Mouse (Mus musculus): ENCODE data around the gene Tmprss15. TPM values are rescaled to one million over a fixed set of nuclear protein-coding genes. Genes with fewer than 3 reads are reported as not detected.

The Tmprss15 gene
- polyA plus RNA-seq, 1 experiment, result not detected

DNA sequence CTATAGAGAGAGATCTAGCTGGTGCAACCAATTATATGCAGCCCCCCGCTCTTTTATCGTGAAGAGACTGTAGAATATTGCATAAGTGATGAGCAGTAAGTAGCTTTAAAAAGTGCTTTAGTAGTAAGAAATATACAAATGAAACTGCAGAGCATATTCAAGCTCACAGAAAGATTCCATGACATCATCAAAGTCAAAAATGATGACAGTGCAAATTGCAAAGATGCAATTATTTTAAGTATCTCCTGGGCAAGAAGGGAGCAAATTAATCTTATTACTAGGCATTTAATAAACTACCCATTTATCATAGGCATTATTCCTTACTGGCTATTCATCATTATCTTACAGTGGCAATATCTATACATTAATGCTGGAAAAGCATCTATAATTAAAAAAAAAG lies 156.6 kb downstream of the Tmprss15 start:
- H3K4me3 ChIP-seq (ENCODE audit: insufficient read depth, low read depth, low read length), result no peak overlapping the region
- 92% methylated on average over 2 of the region's 2 CpGs for WGBS
- TF ChIP-seq CTCF (IDR thresholded peaks at IDR 0.05; ENCODE audit: insufficient read depth, low read depth, low read length) (no peak), POLR2A (IDR thresholded peaks at IDR 0.05; ENCODE audit: insufficient read depth, low read depth, low read length) (no peak)
- peaks cover 11% of the 10 kb centered on the region for H3K4me1 ChIP-seq (ENCODE audit: control insufficient read depth, insufficient read depth, low read length)
- H3K27ac ChIP-seq (ENCODE audit: insufficient read depth, low read depth, low read length), result no peak overlapping the region

- 12% methylated on average over 16 of the region's 16 CpGs for WGBS
- no peak for TF ChIP-seq POLR2A (IDR thresholded peaks at IDR 0.05; ENCODE audit: insufficient read depth, low read depth, low read length)
- TF ChIP-seq CTCF (IDR thresholded peaks at IDR 0.05; ENCODE audit: insufficient read depth, low read depth, low read length), result no peak
- Histone ChIP-seq H3K27ac (ENCODE audit: insufficient read depth, low read depth, low read length) (no peak overlapping the region), H3K4me1 (ENCODE audit: control insufficient read depth, insufficient read depth, low read length) (peaks cover 11% of the 10 kb centered on the region), H3K4me3 (ENCODE audit: insufficient read depth, low read depth, low read length) (peak overlapping the region; percentile 46)
Measured at GRCm38 (mm10) chr16:78931287-78932025, 159.4 kb downstream of the Tmprss15 start.

DNA sequence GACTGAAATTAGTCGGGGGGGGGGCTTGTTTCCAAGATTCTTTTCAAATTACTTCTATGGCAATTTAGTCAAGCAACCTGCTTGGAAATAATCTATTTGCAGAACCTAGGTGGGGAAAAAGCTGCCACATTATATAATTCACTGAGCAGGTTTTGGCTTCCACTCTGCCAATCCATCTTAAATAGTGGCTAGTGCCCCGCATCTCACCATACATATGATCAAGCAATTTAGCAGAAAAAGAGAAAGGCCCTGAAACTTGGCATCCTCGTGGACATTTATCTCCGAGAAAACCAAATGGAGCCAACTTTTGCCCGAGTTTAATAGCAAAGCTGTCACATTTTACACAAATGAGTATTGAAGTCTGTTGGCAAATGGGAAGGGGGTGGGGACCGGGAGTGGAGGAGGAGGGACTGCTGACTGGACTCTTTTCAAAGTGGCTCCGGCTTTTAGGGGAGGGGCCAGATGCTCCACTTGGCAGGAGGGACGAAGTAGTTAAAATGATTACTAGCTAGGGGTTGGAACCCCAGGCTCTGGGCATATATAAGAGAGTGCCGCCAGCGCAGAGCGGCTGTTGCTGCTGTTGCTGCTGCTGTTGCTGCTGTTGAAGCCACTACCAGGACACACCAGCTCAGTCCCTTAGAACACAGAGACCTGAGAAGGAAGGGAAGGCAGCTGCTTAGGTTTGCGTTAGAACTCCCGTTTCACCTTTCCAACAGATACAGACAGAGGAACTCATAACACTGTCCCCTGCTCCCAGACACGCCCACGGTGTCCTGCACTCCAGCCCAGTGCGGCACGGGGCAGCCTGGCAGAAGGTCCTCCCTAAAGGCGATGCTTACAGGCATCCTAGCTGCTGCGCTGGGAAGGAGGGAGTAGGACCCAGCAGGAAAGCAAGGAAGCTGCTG lies 160.3 kb downstream of the Tmprss15 start, which contains the start of gene Chodl:
Chodl (plus strand) TSS at position 567 of the 905 bp plus-strand sequence.
- peak within 1 kb of the TSS; percentile 46 for H3K4me3 ChIP-seq (ENCODE audit: insufficient read depth, low read depth, low read length)
- TF ChIP-seq CTCF (IDR thresholded peaks at IDR 0.05; ENCODE audit: insufficient read depth, low read depth, low read length) (no peak), POLR2A (IDR thresholded peaks at IDR 0.05; ENCODE audit: insufficient read depth, low read depth, low read length) (no peak)
- WGBS, result 4% methylated on average over 19 of the region's 19 CpGs
- no peak within 1 kb of the TSS for H3K27ac ChIP-seq (ENCODE audit: insufficient read depth, low read depth, low read length)
- peaks cover 11% of the 10 kb centered on the region for H3K4me1 ChIP-seq (ENCODE audit: control insufficient read depth, insufficient read depth, low read length)

GRCm38 (mm10) chr16:78922644-78923043 lies 168.3 kb downstream of the Tmprss15 start:
- Histone ChIP-seq H3K4me3 (ENCODE audit: insufficient read depth, low read depth, low read length) (no peak overlapping the region), H3K4me1 (ENCODE audit: control insufficient read depth, insufficient read depth, low read length) (no peaks in the 10 kb centered on the region), H3K27ac (ENCODE audit: insufficient read depth, low read depth, low read length) (no peak overlapping the region)
- no peak for TF ChIP-seq CTCF (IDR thresholded peaks at IDR 0.05; ENCODE audit: insufficient read depth, low read depth, low read length)
- no peak for TF ChIP-seq POLR2A (IDR thresholded peaks at IDR 0.05; ENCODE audit: insufficient read depth, low read depth, low read length)
- WGBS, result 59% methylated on average over 5 of the region's 5 CpGs

Other genes starting within 250 kb of the Tmprss15 start
- gene Chodl, start 160.1 kb downstream of the Tmprss15 start, polyA plus RNA-seq (2012; ENCODE audit: insufficient read depth, insufficient read length, low replicate concordance, missing spikeins), result not detected in 2 replicates